Mouse (Mus musculus): ENCODE measurements around the gene Hapln1. TPM values are rescaled to one million over a fixed set of nuclear protein-coding genes. Genes with fewer than 3 reads are reported as not detected.

Gene Hapln1
- polyA plus RNA-seq, 1 experiment: 0.10 TPM

GRCm38 (mm10) chr13:89530386-89530785 lies 9.2 kb upstream of the Hapln1 start:
- Histone ChIP-seq H3K36me3 (ENCODE audit: control insufficient read depth, insufficient read depth, low read length) (no peaks in the 10 kb centered on the region), H3K27me3 (ENCODE audit: control insufficient read depth, insufficient read depth, low read length) (no peaks in the 10 kb centered on the region)
- no peak for TF ChIP-seq CTCF (IDR thresholded peaks at IDR 0.05; ENCODE audit: control insufficient read depth, insufficient read depth, insufficient replicate concordance, low read depth, low read length)
- TF ChIP-seq POLR2A (IDR thresholded peaks at IDR 0.05; ENCODE audit: control insufficient read depth, low read depth, low read length): no peak

GRCm38 (mm10) chr13:89539887-89540264 lies 280 bp downstream of the Hapln1 start:
- H3K4me3 ChIP-seq (ENCODE audit: control insufficient read depth, low read depth, low read length): no peak overlapping the region
- H3K27ac ChIP-seq (ENCODE audit: control insufficient read depth, insufficient read depth, low read depth, low read length): no peak overlapping the region
- H3K36me3 ChIP-seq (ENCODE audit: control insufficient read depth, insufficient read depth, low read length): no peaks in the 10 kb centered on the region
- TF ChIP-seq CTCF (IDR thresholded peaks at IDR 0.05; ENCODE audit: control insufficient read depth, insufficient read depth, insufficient replicate concordance, low read depth, low read length): no peak
- TF ChIP-seq POLR2A (IDR thresholded peaks at IDR 0.05; ENCODE audit: control insufficient read depth, low read depth, low read length): no peak
- no peaks in the 10 kb centered on the region for H3K27me3 ChIP-seq (ENCODE audit: control insufficient read depth, insufficient read depth, low read length)
- H3K4me1 ChIP-seq (ENCODE audit: control insufficient read depth, insufficient read depth, low read length): peaks cover 3% of the 10 kb centered on the region; the same call in 1 of the 2 replicates

More at GRCm38 (mm10) chr13:89530386-89530785, 9.2 kb upstream of the Hapln1 start:
- Histone ChIP-seq H3K4me1 (ENCODE audit: control insufficient read depth, insufficient read depth, low read length) (no peaks in the 10 kb centered on the region), H3K4me3 (ENCODE audit: control insufficient read depth, low read depth, low read length) (no peak overlapping the region), H3K27ac (ENCODE audit: control insufficient read depth, insufficient read depth, low read depth, low read length) (no peak overlapping the region)

- H3K4me3 ChIP-seq (ENCODE audit: control insufficient read depth, low read depth, low read length): no peak overlapping the region
- no peaks in the 10 kb centered on the region for H3K36me3 ChIP-seq (ENCODE audit: control insufficient read depth, insufficient read depth, low read length)
- TF ChIP-seq CTCF (IDR thresholded peaks at IDR 0.05; ENCODE audit: control insufficient read depth, insufficient read depth, insufficient replicate concordance, low read depth, low read length): no peak
- no peak for TF ChIP-seq POLR2A (IDR thresholded peaks at IDR 0.05; ENCODE audit: control insufficient read depth, low read depth, low read length)
- no peak overlapping the region for H3K27ac ChIP-seq (ENCODE audit: control insufficient read depth, insufficient read depth, low read depth, low read length)
- peaks cover 3% of the 10 kb centered on the region; the same call in 1 of the 2 replicates for H3K4me1 ChIP-seq (ENCODE audit: control insufficient read depth, insufficient read depth, low read length)
- no peaks in the 10 kb centered on the region for H3K27me3 ChIP-seq (ENCODE audit: control insufficient read depth, insufficient read depth, low read length)
These were observed 846 bp downstream of the Hapln1 start for GRCm38 (mm10) chr13:89540301-89540982.

GRCm38 (mm10) chr13:89543003-89543402 lies 3.4 kb downstream of the Hapln1 start:
- H3K27me3 ChIP-seq (ENCODE audit: control insufficient read depth, insufficient read depth, low read length): no peaks in the 10 kb centered on the region
- no peak overlapping the region for H3K4me3 ChIP-seq (ENCODE audit: control insufficient read depth, low read depth, low read length)
- TF ChIP-seq CTCF (IDR thresholded peaks at IDR 0.05; ENCODE audit: control insufficient read depth, insufficient read depth, insufficient replicate concordance, low read depth, low read length) (no peak), POLR2A (IDR thresholded peaks at IDR 0.05; ENCODE audit: control insufficient read depth, low read depth, low read length) (no peak)
- H3K27ac ChIP-seq (ENCODE audit: control insufficient read depth, insufficient read depth, low read depth, low read length): no peak overlapping the region
- peaks cover 3% of the 10 kb centered on the region; the same call in 1 of the 2 replicates for H3K4me1 ChIP-seq (ENCODE audit: control insufficient read depth, insufficient read depth, low read length)
- no peaks in the 10 kb centered on the region for H3K36me3 ChIP-seq (ENCODE audit: control insufficient read depth, insufficient read depth, low read length)

GRCm38 (mm10) chr13:89548203-89548740 lies 8.7 kb downstream of the Hapln1 start:
- no peaks in the 10 kb centered on the region for H3K4me1 ChIP-seq (ENCODE audit: control insufficient read depth, insufficient read depth, low read length)
- no peak for TF ChIP-seq POLR2A (IDR thresholded peaks at IDR 0.05; ENCODE audit: control insufficient read depth, low read depth, low read length)
- H3K27ac ChIP-seq (ENCODE audit: control insufficient read depth, insufficient read depth, low read depth, low read length): no peak overlapping the region
- no peaks in the 10 kb centered on the region for H3K36me3 ChIP-seq (ENCODE audit: control insufficient read depth, insufficient read depth, low read length)
- no peak overlapping the region for H3K4me3 ChIP-seq (ENCODE audit: control insufficient read depth, low read depth, low read length)
- no peaks in the 10 kb centered on the region for H3K27me3 ChIP-seq (ENCODE audit: control insufficient read depth, insufficient read depth, low read length)

DNA sequence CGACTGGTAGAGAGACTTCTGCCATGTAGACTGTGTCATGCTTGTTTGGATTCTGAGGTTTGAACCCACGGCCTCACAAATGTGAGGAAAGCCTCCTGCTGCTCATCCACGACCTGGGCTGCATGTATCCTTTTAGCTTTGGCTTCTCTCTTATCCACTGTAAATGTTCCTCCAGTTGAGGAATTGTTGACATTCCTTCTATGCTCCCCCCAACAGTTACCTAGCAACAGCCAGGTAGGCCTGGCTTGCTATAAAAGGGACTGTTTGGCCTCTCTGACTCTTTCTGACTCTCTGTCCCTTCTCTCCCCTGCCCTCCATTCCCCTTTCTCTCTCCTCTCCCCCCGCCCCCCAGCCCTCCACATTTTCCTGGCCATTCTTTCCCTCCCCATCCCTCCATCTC lies 9.9 kb downstream of the Hapln1 start:
- Histone ChIP-seq H3K4me3 (ENCODE audit: control insufficient read depth, low read depth, low read length) (no peak overlapping the region), H3K4me1 (ENCODE audit: control insufficient read depth, insufficient read depth, low read length) (no peaks in the 10 kb centered on the region), H3K27ac (ENCODE audit: control insufficient read depth, insufficient read depth, low read depth, low read length) (no peak overlapping the region), H3K27me3 (ENCODE audit: control insufficient read depth, insufficient read depth, low read length) (no peaks in the 10 kb centered on the region), H3K36me3 (ENCODE audit: control insufficient read depth, insufficient read depth, low read length) (no peaks in the 10 kb centered on the region)
- no peak for TF ChIP-seq POLR2A (IDR thresholded peaks at IDR 0.05; ENCODE audit: control insufficient read depth, low read depth, low read length)
- no peak for TF ChIP-seq CTCF (IDR thresholded peaks at IDR 0.05; ENCODE audit: control insufficient read depth, insufficient read depth, insufficient replicate concordance, low read depth, low read length)

DNA sequence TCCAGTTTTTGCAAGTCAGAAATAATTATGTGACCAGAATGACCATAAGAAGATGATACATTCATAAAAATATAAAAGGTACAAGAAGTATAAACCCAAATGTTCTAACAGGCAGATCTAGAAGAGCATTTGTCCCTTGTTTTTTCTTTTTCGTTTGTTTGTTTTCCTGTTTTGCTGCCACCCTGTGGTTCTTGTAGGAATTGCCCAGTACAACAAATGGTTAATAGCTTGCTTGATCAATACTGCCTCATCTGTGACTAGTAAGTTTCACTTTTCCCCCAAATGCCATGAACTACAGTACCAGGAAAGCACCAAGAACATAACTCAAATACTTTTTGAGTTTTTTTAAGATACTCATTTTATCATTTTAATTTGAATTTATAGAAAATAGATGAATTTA lies 11.9 kb downstream of the Hapln1 start:
- H3K27ac ChIP-seq (ENCODE audit: control insufficient read depth, insufficient read depth, low read depth, low read length): no peak overlapping the region
- TF ChIP-seq POLR2A (IDR thresholded peaks at IDR 0.05; ENCODE audit: control insufficient read depth, low read depth, low read length): no peak
- TF ChIP-seq CTCF (IDR thresholded peaks at IDR 0.05; ENCODE audit: control insufficient read depth, insufficient read depth, insufficient replicate concordance, low read depth, low read length): no peak
- H3K27me3 ChIP-seq (ENCODE audit: control insufficient read depth, insufficient read depth, low read length): no peaks in the 10 kb centered on the region
- H3K4me3 ChIP-seq (ENCODE audit: control insufficient read depth, low read depth, low read length): no peak overlapping the region
- H3K4me1 ChIP-seq (ENCODE audit: control insufficient read depth, insufficient read depth, low read length): no peaks in the 10 kb centered on the region
- H3K36me3 ChIP-seq (ENCODE audit: control insufficient read depth, insufficient read depth, low read length): no peaks in the 10 kb centered on the region
